Mouse (Mus musculus) spleen, postnatal 14 days (tissue): ENCODE data around the gene Gan.

ENCODE experiments used
- DNase-seq, 2 experiments: peaks; one replicate each; pipeline ENCODE4 v3.0.0; 2021 to 2022; ENCODE audit warnings: low spot score in 2 of 2

The Gan gene

DNA sequence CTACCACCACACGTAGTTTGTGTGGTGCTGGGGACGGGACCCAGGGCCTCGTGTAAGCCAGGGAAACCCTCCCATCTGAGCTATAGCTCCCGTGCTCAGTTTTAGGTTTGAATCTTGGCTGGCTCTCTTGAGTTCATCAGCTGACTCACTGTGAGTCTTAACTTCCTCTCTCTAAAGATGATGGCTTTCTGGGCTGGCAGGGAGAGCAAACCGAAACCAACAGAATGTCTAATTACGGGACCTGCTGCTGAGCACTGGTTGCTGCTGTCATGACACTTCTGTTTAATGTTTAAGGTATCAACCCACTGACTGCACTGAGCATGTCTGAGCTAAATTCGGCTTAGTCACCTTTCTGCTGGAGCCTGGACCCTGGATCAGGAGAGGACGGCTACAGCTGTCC, 94.7 kb downstream of the Gan start:
- no peak for DNase-seq

- DNase-seq = no peak
Observed at GRCm38 (mm10) chr8:117253390-117254269, 95.7 kb downstream of the Gan start.

GRCm38 (mm10) chr8:117254496-117254895, 96.6 kb downstream of the Gan start:
- no peak for DNase-seq

GRCm38 (mm10) chr8:117256292-117256938, 98.5 kb downstream of the Gan start:
- DNase-seq = peak; percentile 92 to 95

DNA sequence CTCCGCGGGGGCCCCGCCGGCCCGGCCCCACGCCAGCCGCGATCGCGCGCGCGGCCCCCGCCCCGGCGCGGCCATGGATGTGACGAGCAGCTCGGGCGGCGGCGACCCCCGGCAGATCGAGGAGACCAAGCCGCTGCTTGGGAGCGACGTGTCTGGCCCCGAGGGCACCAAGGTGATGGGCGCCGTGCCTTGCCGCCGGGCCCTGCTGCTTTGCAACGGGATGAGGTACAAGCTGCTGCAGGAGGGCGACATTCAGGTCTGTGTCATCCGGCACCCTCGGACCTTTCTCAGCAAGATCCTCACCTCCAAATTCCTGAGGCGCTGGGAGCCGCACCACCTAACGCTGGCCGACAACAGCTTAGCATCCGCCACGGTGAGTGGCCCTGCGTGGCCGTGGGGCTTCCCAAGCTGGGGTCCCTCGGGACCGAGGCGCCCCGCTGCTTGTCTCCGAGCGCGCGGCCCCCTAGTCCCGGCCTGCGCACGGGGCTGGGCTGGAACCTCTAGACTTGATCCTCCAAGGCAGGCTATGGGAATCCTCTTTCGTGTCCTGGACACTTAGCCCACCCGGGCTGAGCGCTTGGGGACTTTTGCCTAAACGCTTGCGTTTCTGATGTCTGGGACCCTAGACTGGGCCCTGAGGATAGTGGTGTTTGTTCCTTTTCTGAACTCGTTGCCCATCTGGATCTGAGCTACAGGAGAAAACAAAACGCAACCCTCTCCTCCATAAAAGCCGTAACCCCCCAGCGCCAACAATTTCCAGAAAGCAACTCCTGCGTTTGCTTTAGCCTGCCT, 99.3 kb downstream of the Gan start, which contains the start of gene Cmip:
Gene Cmip (plus strand): TSS at position 36 of the 792 bp plus-strand sequence.
- DNase-seq = peak; percentile 32 to 52

- peak in 1 of 2 experiments; percentile 21 for DNase-seq
Observed at GRCm38 (mm10) chr8:117257821-117258575, 100.1 kb downstream of the Gan start.

- DNase-seq = no peak
Observed at GRCm38 (mm10) chr8:117258576-117259040, 100.7 kb downstream of the Gan start.

GRCm38 (mm10) chr8:117259431-117260001, 101.6 kb downstream of the Gan start:
- DNase-seq = no peak

GRCm38 (mm10) chr8:117260234-117260929, 102.4 kb downstream of the Gan start:
- DNase-seq = no peak

DNA sequence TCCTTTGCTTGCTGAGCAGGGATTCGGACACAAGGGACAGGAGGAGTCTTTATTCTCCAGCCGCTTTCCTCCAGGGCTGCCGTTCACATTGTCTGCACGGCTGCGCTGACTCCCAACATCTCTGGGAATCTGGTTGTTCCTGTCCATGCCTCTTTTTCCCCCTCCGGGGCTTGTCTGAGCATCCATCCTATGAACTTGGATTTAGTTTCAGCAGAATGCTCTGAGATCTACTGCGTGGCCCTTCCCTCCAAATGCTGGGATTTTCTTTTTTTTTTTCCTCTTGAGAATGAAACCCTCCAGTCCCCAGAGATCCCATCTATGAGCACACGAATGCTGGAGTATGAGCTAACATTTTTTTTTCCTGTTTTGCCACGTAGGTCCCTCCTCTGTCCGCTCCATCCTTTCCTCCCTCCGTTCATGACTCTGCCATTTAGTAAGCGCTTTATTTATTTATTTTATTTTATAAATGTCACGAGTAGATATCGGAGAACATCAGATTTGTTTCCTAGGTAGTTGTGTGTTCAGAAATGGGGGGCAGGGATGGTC, 103.1 kb downstream of the Gan start:
- no peak for DNase-seq

GRCm38 (mm10) chr8:117261702-117262101, 103.8 kb downstream of the Gan start:
- no peak for DNase-seq

DNA sequence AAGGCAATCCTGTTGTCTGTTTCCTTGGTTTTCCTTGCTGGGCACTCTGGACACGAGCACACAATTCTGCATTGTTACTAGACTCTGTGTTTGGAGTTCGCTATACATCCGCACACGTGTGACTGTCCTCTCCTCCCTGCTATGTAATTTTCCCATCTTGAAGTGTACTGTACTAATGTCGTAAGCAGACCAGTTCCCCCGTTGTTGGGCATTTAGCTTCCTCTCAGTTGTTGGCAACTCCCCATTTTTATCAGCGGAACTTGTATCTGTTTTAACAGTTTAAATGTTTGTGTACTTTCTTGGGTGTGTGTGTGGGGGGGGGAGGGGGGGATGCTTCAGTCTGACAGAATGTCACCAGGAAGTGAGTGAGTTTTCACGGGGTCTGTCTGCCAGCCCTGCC, 104.8 kb downstream of the Gan start:
- no peak for DNase-seq

DNA sequence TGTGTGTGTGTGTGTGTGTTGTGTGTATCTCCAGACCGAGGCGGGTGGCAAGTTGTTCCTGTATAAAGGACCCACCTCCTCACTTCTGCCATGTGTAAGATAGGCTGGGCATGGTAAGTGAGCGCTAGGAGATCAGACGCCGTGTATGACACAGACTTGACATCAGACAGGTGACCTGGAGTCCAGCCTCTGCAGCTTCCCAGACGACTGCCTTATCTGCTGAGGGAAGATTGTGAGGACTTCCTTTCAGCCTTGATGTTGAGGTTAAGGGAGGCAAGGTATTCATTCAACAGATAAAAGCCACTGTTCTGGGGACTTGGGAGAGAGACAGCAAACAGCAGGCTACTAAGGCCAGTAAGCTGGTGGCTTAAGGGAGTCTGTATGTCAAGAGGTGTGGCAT, 105.5 kb downstream of the Gan start:
- DNase-seq = no peak

DNA sequence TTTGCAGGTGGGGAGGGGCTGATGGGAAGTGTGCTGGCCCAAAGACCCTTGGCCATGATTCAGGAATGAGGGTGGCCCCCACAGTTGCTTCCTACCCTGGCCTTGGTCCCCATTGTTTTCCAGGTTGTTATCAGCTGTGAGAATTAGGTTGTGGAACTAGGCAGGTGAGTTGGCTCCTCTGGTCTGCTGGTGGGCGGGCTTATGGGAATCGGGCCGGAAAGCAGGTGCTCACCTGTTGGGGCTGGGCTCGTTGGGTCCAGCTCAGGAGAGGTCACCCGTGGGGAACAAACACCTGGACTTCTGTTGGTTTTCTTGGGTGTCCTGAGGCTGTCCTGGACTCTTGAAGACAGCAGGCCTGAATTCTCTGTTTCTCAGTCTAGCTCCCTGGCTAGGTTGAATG, 107.1 kb downstream of the Gan start:
- DNase-seq = no peak
